Mouse (Mus musculus) spleen, embryonic (tissue): ENCODE measurements around the gene Pak4.

Experiments used
- CTCF ChIA-PET: fragments of 350-600 bp; sonication (Branson Sonifier 250); formaldehyde crosslinking; loops from one replicate; lab custom pipeline; 2022; lab: Charles Lee

The Pak4 gene

DNA sequence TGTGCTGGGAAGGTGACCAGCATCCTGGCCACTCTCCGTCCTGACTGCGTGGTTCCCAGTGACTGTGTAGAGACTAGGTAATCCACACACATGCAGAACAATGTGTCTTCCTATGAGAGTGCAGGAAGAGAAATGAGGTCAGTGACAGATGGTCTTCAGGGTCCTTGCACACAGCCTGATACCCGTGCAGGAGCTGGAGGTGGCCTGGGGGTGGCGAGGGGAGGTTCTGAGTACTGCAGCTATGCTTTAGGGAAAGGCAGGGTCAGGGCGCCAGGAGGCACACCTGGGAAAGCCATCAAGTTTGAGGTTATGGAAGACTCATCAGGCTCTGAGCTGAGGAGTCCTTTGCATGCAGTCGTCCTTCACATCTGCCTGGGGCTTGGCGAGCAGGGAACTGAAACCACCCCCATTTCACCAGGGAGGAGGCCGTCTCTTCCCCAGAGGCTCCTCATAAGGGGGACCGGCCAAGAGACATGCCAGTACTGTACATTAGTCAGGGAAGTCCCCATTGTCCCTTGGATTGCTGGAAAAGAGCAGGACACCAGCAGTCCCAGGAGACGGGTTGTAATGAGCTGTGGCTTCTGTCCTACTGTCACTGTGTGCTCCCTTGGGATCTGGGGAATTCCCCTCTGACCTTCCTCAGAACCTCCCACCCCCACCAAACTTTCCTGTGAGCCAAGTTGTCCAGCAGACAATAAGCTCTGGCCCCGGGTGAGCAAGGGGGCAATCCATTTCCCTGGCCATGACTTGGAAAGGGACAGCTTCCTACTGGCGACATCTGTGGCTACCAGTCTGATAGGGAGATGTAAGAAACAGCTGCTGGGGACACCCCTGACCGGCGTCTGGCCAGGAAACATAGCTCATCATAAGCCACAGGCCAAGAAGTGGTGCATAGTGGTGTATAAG is 4.5 kb downstream of the Pak4 start:
- CTCF ChIA-PET = interaction anchor here (0.6 kb wide), 2 partner anchors 16 to 43 kb away, joined by 3 to 5 read pairs; no protein-coding TSS in a partner anchor

DNA sequence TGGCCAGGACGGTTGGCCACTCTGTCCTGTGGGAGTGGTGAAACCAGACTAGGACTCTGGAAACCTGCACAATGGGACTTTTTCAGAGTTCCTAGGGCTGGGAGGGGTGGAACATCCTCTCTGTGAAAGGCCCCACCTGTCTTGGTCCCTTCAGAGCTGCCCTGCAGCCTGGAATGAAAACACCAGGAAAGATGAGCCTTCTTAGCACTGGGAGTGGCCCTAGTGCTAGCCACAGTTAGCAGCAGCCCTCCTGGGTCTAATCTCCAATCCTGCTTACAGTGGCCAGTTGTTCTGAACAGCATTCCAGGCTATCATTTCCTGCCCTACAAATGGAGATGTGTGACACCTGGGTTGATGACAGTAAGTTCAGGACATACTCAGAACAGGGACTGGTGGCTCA is 6.1 kb downstream of the Pak4 start:
- CTCF ChIA-PET = no interaction called here

DNA sequence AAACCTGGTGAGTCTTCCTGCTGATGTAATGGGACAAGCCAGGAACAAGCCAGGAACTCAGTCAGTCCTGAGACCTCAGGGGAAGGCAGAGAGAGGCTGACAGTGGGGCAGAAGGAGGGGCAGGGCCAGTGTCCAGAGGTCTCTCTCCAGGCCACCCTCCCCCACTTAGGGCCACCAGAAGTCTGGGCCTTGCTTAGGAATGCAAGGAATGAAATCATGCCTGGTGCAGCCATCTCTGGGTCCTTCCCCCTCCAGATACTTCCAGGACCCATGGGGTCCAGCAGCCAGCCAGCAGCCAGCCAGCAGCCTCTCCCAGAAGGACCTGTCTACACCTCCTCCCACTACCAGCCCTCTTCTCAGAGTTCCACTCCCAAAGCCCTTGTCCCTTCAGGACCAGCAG is 10.3 kb downstream of the Pak4 start:
- CTCF ChIA-PET = no interaction called here

DNA sequence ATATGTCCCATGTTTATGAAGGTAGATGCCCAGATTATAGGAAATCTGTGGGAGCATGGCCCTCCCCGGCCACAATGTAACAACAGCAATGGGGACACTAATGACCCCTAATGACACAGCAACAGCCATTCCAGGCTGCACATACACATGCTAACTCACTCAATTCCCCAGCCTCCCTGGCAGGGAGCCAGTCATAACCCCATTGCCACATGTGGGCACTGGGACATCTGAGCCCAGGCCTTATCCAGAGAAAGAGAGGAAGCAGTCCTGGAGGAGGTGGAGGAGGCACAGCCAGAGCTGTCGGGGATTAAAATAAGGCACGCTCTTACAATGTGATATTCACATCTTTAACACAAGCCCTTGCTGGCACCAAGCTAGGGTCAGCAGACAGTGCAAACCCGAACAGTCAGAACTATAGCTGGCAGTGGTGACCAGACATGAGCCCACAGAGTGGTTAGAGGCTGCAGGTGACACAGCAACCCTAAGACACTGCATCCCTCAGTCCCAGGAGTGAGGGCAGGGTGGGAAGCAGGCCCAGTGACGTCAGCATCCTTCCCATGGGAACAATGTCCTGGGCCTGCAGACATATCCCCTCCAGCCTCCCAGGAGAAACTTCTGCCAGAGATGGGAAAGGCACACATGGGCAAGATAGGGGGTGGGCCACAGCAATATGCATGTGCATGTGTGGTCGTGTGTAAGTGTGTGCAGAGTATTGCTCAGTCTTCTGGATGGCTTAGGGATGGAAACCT is 11.1 kb downstream of the Pak4 start:
- CTCF ChIA-PET = no interaction called here

DNA sequence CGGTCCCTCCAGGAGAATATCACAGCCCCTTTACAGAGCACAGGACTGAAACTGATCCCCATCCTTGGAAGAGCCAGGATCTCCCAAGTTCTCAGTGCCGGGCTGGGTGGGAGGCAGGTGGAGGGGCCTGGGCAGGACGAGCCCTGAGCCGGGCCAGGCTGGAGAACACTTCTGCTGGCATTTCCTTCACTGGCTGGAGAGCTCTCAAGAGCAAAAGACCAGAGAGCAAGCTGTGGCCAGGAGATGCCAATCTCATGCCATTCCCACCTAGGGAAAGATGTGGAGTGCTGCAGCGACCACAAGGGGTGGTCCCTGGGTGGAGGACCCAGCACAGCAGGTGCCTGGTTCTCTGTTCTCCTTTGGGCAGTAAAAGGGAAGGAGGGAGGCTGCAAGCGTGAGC is 13.0 kb downstream of the Pak4 start:
- CTCF ChIA-PET = no interaction called here

DNA sequence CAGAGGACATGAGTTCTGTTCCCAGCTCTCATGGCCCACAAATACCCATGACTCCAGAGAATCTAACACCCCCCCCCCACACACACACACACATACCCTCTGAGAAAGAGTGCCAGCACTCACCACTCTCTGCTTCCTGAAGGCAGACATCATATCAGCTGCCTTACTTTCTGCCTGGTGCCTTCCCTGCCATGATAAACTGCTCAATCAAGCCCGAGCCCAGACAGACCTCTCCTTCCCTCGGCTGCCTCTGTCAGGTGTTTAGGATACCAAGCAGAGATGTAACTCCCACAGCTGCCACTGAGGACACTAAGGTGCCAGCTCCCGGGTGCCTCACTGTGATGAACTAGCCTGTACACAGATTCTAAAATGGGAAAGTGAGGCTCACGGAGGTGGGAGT is 13.5 kb downstream of the Pak4 start:
- CTCF ChIA-PET = no interaction called here

DNA sequence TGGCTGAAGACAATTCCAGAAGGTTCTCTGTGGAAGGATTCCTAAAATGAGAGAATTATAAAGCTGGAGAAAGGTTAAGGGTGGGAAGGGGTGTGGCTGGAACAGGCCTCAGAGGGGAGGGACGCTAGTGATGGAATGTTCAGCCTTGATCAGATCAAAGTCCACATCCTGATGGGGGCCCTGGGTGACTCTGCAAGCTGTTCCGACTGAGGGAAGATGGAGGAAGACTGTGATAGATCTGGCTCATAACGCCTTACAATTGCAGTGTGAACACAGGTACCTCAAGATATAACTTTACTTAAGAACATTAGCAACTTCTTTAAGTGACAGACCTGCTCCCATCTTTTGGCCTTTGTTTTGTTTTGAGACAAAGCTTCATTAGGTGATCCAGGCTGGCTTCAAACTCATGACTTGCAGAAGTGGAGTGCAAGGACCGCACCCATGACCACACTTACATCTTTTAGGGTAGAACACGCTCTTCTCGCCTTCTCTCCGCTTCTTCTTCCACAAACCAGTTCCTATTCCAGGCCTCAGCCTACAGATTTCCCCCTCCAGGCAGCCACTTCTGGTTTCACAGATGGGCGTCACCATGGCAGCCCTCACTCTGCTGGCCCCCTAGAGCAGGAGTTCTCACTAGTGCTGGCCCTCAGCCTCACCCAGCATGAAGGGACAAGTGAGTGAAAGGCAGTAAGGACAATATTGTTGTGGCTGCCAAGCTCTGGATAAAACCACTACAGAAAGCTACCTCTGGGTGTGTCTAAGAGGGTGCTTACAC is 14.2 kb downstream of the Pak4 start:
- CTCF ChIA-PET = no interaction called here

DNA sequence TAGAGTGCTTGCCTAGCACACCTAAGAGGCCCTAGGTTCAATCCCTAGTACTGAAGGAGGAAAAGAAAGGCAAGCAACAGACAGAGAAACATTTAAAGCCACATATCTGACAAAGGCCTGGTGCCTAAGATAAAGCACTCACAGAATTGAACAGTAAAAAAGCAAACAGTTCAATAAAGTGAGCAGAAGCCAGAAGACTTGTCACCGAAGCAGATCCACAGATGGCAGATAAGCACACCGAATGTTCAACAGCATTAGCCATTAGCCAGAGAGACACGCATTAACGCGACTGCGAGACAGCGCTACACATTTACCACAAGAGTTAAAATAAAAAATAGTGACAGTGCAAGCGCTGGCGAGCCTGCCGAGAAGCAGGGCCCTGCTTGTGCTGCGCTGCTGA is 15.1 kb downstream of the Pak4 start:
- CTCF ChIA-PET = no interaction called here

DNA sequence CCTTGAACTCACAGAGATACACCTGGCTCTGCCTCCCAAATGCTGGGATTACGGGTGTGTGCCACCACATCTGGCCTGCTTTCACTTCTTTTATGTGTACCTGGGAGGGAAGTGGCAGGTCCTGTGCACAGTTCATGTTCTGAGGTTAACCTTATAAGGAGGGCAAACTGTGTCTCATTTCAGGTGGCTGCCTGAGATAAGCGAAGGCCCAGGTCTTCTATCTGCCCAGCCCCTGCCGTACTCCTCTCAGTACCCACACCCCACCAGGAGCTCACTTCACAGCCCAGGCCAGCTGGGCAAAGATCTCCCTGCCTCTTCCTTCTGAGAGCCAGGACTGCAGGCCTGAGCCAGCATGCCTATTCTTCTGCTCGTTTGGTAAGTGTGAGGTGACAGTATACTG is 16.3 kb downstream of the Pak4 start:
- CTCF ChIA-PET = interaction anchor here (0.7 kb wide), 1 partner anchor 125 kb away, joined by 3 read pairs; no protein-coding TSS in a partner anchor

DNA sequence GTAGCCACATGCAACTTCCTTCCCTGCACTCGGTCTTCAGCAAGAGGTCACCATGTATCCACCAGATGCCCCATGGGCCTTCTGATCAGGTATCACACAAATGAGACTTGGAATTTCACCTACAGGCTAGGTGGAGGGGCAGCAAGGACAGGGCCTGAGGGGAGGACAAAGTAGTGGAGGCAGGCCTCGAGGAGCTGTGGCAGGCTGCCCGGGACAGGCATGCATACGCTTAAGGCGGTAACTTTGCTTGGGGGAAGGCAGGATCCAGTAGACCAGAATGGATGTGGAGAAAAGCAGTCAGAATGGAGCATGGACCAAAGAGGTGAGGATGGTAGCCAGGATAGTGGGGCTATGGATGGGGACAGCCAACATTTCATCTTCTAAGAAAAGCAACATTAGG is 18.2 kb downstream of the Pak4 start:
- CTCF ChIA-PET = interaction anchor here (0.5 kb wide), 1 partner anchor 128 kb away, joined by 5 read pairs; no protein-coding TSS in a partner anchor

DNA sequence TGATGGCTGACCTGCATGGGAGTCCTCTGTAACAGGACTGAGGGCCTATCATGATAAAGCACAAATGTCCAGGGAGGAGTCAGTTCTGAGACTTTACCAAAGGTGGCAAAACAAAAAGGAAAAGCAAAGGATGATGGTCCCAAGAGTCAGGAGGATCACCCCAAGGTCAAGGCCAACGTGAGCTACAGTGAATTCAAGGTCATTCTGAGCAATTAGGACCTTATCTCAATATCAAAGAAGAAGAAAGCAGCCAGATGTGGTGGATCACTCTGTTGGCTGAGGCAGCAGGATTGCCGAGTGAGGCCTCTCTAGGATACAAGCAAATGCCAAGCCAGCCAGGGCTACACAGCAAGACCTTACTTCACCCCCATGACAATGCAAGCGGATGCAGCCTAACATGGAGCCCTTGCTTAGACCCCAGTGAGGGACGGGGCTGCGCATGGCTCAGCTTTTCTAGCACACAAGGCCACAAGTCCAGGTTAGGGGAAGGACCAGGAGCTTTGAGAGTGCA is 19.4 kb downstream of the Pak4 start:
- CTCF ChIA-PET = no interaction called here

DNA sequence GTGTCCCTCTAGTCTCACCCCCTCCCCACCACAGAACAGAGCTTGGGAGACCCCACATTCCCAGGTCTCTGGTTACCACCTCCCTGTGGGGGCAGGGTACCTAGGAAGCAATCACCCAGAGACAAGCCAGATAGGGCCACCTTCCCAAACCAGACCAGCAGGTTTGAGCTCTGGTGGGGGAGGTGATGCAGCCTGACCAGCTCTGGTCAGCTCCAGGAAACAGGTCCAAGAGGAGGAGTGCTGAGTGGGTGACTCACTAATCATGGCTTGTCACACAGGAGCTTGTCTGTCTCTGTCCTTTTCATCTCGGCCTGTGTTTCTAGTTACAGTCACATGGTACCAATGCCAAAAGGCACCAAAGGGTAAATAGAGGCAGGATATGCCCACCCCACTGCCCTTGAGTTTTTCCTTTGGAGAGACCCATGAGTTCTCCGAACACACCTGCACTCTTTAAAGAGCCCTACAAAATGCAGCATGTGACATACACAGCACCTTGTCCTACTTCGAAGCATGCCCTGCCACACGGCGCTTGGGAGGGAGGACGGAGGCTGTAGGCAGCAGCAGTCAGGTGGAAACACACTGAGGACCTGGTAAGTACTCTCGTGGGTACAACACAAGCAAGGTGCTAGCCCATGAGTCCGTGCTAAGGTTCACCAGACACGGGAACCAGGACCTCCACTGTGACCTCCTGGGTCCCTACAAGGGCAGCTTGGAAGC is 20.0 kb downstream of the Pak4 start:
- CTCF ChIA-PET = interaction anchor here (0.6 kb wide), 1 partner anchor 15 kb away, joined by 3 read pairs; no protein-coding TSS in a partner anchor

DNA sequence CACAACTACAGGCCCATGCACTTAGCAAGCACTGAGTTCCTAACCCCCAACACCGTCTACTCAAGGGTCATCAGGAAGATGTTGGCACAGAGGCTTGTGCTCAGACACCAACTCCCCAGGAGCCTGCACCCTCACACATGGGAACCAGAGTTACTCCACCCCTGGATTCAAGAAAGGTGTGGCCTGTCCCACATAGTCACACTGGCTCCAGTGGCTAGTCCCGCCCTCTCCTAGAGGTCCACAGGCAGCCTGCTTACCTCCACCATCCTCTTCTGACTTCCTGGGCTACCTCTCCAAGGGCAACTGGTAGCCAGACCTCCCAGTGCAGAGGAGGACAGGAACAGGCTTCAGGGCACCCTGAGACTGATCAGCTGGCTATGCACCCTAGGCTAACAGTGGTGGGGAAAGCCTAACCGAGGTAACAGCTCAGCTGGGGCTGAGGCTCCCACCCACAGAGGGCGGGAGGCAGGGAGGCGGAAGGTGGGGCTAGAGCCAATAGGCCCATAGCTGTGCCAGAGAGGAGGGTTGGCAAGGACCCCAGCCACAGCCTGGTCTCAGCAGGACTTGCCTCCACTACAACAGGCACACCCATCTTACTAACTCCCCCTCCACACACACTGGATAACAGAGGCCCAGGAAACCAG is 21.6 kb downstream of the Pak4 start:
- CTCF ChIA-PET = no interaction called here

DNA sequence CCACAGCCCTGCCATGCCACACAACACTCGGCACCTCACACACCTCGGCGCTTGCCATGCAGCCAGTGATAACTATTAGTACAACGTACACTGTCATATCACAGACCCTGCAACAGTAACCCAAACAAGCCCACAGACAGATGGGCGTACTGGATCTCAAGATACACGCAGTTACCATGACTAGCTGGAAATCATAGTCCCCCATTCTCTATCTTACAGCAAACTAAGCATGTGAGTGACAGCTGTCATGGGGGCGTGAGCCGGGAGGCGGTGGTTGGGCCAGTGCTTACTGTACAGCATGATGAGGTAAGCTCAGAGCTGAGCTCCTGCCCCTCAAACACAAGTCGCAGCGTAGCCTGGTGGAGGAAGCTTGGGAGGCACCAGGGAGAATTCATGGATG is 22.4 kb downstream of the Pak4 start:
- CTCF ChIA-PET = no interaction called here

DNA sequence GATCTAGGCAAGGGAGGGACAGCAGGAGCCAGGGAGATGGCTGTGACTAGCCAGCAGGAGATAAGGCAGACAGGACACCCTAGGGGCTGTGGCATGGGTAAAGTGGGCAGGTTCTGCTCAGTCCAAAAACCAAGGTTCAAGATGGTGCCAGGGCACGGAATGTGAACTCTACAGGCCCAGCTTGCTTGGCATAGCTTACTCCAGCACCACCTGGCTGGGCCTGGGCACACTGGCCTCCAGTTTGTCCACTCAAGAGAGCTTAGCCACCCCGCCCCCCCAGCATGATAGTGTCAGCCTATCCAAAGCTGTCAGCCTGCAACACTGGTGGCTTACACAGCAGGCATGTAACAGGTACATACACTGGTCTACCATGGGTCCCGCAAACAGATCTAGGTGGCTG is 24.7 kb downstream of the Pak4 start:
- CTCF ChIA-PET = no interaction called here

DNA sequence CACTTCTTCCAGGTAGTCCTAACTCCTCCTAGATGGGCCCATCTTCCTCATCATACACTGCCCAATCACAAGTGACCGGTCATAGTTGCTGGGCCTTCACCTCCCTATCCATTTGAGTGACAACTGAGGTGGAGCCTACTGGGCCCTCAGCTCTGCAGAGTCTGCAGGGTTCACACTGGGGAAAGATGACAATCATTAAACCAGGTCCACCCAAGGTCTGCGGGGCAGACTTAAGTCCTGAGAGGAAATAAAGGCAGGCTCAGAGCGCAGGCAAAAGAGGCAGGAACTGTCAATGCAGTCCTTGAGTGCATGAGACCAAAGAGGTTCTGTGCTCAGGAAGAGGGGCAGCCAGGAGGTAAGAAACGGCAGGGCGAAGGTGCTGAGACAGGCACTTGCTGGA is 25.3 kb downstream of the Pak4 start:
- CTCF ChIA-PET = no interaction called here

DNA sequence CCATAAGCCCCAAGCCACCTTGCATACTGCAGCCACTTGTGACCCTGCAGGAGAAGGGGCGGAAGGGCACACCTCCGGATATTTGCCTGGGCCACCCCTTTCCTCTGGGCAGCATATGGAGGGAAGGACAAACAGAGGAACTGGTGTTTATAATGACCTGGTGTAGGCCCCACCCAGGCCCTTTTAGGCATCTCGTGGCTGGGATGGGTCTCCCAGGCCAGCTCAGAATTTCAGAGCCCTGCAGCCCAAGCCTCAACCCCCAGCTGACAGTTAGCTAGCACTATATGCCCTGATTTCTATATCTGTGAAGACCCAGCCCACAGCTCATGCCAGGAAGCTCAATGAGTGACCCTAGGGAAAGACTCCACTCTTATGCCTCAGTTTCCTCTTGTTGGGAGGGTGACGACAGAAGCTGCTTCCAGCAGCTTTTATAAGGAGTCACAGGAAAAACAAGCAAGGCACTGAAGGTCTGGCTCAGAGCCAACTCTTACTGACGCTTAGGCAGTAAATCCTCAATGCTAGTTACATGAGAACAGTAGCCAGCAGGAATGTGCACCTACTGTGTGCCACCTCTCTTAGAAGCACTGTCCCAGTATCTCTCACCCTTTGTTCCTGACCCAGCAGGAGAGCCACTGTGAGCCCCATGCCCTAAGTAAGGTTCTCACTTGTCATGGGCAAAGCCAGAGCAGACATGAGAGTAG is 26.9 kb downstream of the Pak4 start:
- CTCF ChIA-PET = interaction anchor here (0.5 to 0.6 kb wide), 2 partner anchors 25 to 56 kb away, joined by 3 to 7 read pairs; no protein-coding TSS in a partner anchor

DNA sequence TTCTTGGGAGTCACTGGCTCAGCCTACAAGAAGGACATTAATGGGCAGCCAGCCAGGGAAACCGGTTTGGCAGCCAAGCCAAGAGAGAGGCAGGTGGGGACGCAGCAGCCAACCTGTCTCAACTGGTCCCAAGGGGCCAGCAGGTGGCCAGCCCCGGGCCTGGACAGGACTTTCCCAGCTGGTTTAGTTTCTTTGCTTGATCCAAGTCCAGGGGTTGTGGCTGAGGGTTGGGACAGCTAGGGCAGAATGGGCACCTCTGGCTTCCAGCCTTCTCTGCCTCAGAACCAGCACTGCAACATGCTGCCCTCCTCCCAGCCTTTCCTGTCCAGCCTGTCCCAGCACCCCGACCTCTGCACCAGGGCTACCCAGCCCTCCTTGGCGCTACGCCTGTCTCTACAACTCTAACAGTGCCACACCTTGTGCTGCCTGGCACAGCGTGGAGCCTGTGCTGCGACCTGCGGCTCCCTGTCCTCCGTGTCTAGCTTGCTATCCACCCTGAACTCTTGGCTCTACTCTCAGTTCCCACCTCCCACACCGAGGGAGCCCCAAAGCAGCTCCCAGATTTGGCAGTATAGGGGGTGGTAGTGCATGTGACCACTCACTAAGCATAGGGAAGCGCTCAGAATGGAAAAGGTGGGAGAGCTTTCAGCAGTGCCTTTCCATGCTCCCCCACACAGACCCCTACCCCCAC is 27.5 kb downstream of the Pak4 start:
- CTCF ChIA-PET = interaction anchor here (0.5 to 2.1 kb wide), 5 partner anchors 25 to 56 kb away, joined by 3 to 7 read pairs (median 3); no protein-coding TSS in a partner anchor

DNA sequence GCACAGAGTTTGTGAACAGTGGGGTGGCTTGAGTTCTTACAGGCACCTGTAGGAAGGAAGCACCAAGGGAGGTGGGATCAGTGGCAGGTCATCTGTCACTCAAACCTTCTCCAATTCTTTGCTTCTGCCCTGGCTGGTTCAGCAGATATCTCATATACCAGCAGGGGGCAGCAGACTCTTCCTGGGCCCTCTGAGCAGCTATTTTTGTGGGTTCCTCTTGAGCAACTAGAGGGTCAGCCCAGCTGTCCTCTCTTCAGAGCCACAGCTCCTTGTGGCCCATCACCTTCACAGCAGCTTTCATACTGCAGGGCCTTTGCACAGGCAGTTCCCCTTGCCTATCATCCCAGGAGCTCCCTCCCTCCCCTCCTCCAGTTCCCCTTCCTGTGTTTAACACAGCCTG is 29.7 kb downstream of the Pak4 start:
- CTCF ChIA-PET = interaction anchor here (0.6 to 2.1 kb wide), 3 partner anchors 30 to 35 kb away, joined by 3 to 7 read pairs (median 5); partner anchors contain the start of genes Pak4 and Samd4b
